Mouse (Mus musculus) gastrocnemius, adult 8-10 months (tissue): ENCODE data around the gene Tctn1. TPM values are rescaled to one million over a fixed set of nuclear protein-coding genes. Genes with fewer than 3 reads are reported as not detected.

Experiments
- total RNA-seq, 4 experiments: library from RNA; stranded (reverse); gene quantifications; 2 replicates each; pipeline ENCODE4 v1.2.4; 2022

Tctn1 gene
- total RNA-seq, 4 experiments from 2014 or later = 1.4 to 2.1 (median 1.7) TPM

Other genes starting within 250 kb of the Tctn1 start
- gene Cux2, start 214.4 kb downstream of the Tctn1 start, total RNA-seq = 1 to 10 TPM; 1.8 to 3.4 (median 2.3) TPM
- 1,000 to 10,000 TPM in 1 of 4 experiments, 100 to 1,000 TPM in 3; 818 to 1,021 (median 841) TPM for gene Myl2, start 163.5 kb downstream of the Tctn1 start, total RNA-seq
- under 1 TPM in 1 of 4 experiments, not detected in 3; 0.13 TPM for gene Ccdc63, start 123.6 kb downstream of the Tctn1 start, total RNA-seq
- gene Ppp1cc, start 106.2 kb downstream of the Tctn1 start, total RNA-seq = 100 to 1,000 TPM; 108 to 221 (median 143) TPM
- gene Hvcn1, start 57.7 kb downstream of the Tctn1 start, total RNA-seq = 1 to 10 TPM in 1 of 4 experiments, under 1 TPM in 3; 0.24 to 1.3 (median 0.46) TPM
- 100 to 1,000 TPM in 2 of 4 experiments, 10 to 100 TPM in 2; 91.8 to 110 (median 100.0) TPM for gene Pptc7, start 19.9 kb upstream of the Tctn1 start, total RNA-seq
- under 1 TPM; 0.13 to 0.63 (median 0.42) TPM for gene Rad9b, start 89.8 kb upstream of the Tctn1 start, total RNA-seq
- gene Vps29, start 89.9 kb upstream of the Tctn1 start, total RNA-seq = 10 to 100 TPM; 44.0 to 51.2 (median 46.4) TPM
- 10 to 100 TPM; 29.1 to 36.2 (median 32.2) TPM for gene Gpn3, start 107.4 kb upstream of the Tctn1 start, total RNA-seq
- 1 to 10 TPM; 4.9 to 5.3 (median 5.2) TPM for gene Fam216a, start 107.9 kb upstream of the Tctn1 start, total RNA-seq
- 10 to 100 TPM; 40.8 to 56.9 (median 49.9) TPM for gene Arpc3, start 127.4 kb upstream of the Tctn1 start, total RNA-seq
- gene Anapc7, start 157.2 kb upstream of the Tctn1 start, total RNA-seq = 10 to 100 TPM; 14.3 to 16.8 (median 15.2) TPM
- gene Atp2a2, start 237.8 kb upstream of the Tctn1 start, total RNA-seq = 100 to 1,000 TPM; 412 to 549 (median 488) TPM